Mouse (Mus musculus) left cerebral cortex, adult 11 months (tissue): ENCODE measurements around the gene Vezt.

Source experiments
- DNase-seq: peaks from one replicate; pipeline ENCODE4 v3.0.0; 2022; ENCODE audit warnings: low spot score

Gene Vezt

DNA sequence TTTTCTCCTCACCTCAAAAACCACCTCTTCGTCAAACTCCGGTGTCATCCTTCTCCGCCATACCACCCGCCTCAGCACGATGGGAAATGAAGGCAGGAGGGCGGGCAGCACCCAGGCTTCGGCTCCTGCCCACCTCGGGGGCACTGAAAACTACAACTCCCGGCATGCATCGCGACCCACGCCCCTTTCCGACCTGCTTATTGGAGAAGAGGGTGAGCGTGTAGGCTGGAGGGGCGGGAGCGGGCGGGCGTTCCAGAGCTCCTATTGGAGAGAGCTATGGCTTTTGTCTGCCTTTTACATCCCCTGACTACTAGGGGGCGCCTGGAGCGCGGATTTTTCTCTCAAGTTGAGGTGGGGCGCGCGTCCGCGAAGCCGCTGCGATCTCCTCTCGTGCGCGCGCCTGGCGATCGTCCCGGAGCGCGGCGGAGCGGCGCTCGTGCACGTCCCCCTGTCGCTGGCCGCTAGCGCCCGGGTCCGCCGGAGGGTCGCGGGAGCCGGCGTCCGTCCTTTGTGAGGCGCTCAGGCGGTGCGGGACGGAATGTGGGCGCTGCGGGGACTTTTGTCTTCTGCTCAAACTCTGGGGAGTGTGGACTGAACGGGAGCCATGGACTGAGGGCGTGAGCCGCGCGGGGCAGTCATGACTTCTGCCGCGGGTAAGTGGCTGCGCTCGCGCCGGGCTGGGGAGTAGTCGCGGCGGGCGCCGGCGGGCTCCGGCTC is at the start of gene Vezt, which contains the start of gene Fgd6:
Gene Vezt, minus strand, starts transcription at position 160 of the 717 bp plus-strand sequence.
Gene Fgd6, plus strand, starts transcription at position 344 of the 717 bp plus-strand sequence.
- peak; percentile 98 for DNase-seq

DNA sequence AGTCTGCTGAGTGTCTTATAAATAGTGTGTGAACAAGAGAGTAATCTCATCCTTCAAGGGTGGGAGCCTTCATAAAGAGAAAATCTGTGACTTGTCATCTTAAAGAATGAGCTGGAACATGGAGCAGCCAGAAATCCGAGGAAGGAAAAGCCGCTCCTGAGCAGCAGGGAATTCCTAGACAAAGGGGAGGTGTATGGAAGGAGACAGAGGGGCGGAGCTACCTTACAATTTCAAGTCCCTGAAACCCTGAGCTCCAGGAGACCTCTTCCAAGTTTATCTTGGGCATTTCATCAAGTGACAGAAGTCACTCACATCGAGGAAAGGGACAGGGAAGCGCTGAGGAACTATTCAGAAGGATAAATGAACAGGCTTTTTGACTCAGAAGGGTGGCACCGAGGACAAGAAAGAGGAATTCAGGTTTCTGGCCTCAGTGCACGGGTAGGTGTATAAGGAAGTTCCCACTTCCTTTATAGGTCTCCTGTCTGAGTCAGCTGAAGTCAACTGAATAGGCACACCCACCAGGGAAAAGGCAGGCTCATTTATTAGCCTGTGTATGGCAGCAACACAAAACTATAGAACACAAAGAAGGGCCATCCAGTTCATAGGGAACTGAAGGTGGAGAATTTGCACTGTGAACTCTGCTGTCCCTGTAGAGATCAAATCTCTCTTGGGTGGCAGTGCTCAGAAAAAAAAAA is 46.6 kb upstream of the Vezt start:
- DNase-seq, result no peak

DNA sequence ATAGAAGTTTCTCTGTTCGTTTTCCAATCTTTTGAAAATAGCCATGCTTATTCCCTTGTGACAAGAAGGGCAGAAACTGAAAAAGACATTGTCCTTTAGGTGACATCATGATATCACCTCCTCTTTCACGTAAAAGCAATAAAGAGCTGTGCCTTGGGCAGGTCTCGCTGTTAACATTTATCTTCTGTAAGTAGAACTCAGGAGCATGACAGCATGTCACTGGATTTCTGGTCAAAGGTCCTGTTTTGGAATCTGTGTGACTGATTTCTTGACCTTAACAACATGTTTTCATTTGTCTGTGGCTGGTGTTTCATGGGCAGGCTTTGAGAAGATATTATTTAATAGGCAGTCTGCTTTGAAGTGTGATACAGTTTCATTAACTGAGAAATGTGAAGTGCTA is 45.1 kb upstream of the Vezt start:
- no peak for DNase-seq

DNA sequence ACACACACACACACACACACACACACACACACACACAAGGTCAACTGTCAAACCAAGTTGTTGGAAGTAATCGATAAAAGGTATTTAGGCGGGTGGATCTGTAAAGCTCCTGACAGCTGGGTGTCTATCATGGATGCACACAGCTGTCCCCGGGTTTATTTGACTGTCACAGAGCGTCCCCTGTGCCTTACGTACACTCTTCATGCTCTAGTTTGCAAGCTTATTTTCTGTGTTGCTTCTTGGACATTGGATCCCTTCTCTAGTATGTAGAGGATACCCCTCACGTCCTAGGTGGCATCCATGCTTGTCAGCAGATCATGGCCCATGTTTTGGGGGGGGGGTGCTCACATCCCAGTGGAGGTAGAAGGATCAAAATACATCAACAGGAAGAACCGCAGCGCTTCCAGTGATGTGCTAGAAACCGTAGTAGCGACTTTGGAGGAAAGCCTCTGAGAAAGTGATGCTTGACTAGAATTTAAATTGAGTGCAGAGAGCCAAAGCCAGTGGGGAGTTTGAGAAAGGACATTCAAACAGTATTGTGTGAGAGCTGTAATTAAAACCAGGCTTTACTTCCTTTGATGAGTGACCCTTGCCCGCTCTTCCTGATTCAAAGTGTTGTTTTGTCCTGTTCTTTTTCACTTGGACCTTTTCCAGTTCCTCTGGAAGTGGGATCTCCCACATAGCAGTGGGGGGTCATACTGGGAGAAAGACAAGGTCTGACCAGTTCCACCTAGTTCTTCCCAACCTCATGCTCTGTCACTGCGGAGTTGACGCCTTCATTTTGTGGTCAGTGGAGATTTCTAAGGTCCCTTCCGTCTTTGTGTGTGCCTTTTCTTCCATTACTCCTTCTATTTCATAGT is 41.6 kb upstream of the Vezt start:
- DNase-seq, result no peak

DNA sequence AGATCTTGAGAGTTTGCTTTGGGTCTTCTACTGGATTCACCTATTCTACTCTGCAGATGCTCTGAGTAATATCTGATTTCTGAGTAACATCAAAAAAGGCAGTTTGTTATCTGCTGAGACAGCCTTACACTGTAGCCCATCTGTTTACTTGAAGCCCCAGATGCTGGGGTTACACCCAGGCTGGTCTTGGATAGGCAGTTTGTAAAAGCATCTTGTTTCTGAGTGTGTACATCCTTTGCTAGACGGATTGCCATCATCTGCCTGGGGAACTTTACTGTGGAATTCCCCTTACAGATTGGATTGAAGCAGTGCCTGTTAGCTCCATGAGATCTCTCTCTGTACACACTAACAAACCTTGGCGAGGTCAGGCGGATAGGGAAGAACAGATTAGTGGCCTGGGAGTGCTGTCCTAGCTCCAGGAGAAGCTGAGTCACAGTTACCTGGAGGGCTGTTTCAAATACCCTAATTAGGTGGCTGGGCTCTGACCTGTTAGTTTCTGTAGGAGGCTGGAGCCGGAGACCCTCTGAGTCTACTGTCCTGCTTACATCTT is 37.4 kb upstream of the Vezt start:
- DNase-seq, result no peak

DNA sequence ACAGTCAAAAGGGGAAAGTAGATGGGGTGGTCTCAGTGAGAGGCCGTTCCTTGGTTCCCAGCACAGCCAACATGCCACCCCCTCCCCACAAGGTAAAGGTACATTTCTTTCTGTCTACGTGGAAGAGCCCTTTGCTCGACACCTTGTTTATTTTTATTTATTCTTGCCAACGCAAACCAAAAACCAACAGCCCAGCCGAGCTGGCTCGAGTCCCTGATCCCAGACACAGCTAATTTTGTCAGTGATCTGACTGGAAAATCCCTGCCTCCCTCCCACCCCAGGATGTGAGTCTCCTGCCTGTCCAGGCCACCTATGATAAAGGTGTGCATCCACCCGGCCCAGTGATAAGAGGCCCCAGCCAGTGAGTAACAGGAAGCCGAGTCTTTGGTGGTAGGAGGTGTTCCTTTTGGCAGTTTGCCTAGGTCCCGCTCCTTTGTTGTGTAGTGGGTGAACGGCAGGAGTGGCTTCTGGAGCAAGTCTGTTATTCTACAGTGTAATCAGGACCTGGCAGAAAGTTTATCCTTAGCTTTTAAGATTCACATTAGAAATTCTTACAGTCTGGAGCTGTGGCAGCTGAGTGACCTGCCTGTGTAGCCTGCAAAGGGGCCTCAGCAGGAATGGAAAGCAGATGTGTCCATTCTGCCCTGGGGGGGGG is 36.8 kb upstream of the Vezt start:
- DNase-seq, result no peak

DNA sequence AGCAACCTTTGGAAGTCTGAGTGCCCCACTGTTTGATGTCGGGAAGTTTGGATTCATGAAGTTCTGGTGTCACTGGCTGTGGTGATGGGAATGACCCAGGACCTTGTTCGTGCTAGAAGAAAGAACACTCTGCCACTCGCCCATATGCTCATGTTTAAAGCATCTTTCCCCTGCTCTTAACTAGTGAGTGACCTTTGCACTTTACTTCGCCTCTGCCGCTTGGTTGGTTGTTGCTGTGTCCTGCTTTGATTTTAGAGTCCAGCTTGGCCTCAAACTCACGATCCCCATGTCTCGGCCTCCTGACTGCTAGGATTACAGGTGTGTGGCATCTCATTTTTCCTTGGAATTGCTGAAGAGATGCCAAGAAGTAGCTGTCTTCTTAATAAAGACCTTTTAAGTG is 36.0 kb upstream of the Vezt start:
- DNase-seq, result no peak

DNA sequence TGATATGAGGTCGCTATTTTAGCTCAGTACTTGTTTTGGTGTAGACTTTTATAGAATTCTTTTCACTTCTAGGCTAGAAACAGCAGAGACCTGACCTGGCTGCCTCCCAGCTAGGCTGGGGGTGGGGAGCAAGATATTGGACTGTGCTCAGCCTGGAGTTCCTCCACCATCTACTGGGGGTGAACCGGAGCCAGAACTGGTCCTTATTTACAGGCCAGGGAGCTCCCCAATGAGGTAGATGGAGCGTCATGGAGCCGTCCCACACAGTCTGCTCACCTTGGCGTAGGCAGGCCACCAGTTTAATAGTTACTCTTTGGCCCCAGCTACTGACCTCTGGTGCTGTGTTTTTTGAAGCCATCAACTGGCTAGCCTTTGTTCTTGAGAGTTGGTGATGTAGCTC is 33.1 kb upstream of the Vezt start:
- no peak for DNase-seq

DNA sequence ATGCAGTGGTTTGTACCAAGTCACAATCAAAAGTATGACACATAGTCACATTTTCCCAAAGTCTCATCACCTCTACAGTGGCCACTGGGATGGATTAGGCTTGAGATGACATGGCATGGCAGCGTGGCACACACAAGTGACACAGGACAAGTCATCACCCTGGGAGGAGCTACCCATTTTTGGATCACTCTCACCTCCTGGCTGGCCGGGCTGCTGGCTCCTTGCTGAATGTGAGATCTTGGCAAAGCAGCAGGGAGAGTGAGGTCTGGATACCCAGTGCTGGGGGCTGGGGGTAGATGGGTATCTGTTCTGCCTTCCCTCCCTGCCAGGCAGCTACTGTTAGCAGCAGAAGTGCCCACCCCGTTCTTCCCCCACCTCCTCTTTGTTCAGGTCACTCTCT is 31.3 kb upstream of the Vezt start:
- no peak for DNase-seq

DNA sequence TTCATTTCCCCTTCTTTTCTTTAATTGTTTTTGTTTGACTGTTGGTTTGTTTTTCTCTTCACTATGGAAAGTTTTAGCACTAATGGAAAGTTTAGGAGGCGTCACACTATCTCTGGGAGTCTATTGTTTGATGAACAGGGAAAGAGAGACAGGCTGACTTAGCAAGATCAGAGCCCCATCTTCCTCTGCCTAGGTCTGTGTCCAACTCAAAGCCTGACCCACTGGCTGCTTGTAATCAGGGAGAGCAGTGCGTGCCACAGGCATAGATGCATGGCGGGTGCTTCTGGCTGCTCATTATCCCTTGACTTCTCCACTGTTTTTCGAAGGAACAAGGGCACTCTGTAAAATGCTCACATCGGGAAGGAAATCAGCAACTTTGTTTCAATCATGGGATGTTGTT is 26.7 kb upstream of the Vezt start:
- no peak for DNase-seq

DNA sequence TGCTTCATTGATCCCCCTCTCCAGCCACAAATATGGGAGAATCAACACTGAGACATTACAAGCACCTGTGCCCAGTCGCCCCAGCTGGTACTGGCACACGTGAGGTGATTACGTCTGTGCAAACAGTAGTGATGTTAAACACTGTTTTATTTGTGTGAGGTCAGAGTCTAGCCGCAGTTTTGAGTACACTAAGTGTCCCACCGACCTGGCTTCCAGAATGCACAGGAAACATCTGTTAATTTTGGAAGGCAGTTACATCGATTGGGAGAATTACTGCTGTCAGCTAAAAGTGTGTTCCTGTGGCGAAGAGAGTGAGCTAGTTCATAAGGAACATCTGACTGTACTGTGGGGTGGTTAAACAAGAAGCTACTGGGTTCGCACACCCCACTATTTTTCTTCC is 24.6 kb upstream of the Vezt start:
- no peak for DNase-seq

DNA sequence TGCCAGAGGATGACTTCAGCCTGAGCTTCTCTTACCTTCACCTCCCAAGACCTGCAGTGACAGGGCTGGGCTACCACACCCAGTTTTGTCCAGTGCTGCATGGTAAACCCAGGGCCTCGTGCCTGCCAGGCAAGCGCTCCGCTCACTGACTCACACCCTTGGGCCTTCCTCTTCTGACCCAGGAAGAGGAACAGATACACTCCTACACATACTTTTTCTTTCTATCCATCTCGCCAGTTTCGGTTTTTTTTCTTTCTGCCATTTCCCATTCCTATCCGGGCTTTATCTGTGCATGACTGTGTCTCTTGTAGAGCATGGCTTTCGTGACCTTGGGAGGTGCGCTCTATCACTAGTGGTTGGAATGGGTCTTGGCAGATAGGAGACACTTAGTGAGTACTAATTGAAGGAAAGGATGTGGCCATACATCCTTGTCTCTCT is 24.0 kb upstream of the Vezt start:
- DNase-seq, result no peak

DNA sequence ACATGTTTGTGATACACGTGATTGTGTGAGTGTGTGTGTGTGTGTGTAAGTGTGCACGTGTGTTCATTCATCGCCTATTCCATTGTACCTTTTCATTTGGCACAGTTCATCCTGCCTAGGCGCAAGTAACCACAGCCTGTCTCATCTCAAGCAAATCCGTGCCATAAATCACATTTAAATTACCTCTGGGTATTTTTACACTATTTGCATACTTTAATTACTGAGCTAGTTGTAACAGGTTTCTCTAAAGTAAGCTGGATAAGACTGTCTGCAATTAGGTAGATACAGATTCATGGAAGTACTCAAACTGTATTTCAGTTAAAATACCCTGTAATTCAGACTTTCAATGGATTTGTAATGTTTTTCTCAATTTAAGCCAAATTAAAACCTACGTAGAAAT is 20.9 kb upstream of the Vezt start:
- no peak for DNase-seq

DNA sequence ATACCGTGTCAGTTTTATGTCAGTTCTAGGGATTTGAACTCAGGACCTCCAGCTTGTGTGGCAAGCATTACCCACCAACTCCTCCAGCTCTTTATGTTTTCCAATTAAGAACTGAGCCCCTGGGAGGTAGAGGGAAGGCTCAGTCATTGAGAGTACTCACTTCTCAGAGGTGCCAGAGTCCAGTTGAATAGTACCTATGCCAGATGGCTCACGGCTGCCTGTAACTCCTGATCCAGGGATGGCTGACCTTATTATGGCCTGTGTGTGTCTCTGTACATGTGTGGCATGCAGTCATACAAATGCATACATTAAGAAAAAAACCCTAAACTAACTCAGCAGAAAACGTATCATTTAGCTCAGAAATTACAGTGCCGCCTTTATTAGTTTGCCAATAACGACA is 15.1 kb upstream of the Vezt start:
- DNase-seq, result no peak

DNA sequence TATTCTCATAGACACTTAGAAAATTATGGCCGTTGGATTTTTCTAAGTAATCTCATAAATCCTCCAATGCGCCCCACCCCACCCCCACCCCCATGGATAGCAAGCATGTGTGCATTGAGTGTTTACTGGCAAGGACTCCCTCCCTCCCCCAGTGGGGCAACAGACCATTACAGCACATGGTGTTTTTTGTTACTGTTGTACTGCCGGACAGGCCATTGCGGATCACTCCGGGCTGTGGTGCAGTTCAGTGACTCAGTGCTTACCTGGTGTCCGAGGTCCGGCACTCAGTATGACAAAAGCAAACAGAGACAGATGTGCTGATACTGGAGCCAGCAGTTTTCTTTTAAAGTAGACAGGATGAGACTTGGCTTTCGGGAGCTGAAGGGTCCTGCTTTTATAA is 13.5 kb upstream of the Vezt start:
- DNase-seq, result no peak

DNA sequence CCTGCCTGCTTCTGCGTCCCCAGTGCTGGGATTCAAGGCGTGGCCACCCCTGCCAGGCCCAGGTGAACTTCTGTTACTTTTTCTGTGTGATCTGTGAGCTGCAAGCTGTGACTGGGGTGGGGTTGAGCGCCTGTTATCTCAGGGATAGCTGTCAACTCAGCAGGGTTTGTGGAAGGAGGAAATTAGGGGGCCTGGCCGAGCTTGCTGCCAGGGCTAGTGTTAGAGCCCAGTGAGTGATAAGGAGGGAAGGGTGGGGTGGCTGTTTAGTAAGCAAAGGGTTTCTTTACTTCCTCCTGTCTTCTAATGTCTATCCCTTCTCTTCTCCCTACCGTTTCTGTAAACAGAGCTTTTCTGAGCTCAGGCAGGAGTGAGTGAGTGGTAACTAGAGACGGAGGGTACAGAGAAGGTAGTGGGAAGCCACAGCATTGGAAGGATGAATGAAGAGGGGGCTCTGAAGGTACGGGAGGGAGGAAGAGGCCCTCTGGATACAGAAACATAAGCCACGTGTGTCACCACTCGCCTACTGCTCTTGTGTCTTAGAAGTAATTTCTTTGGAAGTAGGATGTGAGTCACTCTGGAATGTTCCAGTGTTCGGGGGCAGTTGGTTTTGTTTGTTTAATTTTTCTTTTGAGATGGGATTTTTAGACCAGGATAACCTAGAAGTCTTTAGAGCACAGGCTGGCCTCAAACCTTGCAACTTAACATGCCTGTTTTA is 12.4 kb upstream of the Vezt start:
- DNase-seq, result no peak

DNA sequence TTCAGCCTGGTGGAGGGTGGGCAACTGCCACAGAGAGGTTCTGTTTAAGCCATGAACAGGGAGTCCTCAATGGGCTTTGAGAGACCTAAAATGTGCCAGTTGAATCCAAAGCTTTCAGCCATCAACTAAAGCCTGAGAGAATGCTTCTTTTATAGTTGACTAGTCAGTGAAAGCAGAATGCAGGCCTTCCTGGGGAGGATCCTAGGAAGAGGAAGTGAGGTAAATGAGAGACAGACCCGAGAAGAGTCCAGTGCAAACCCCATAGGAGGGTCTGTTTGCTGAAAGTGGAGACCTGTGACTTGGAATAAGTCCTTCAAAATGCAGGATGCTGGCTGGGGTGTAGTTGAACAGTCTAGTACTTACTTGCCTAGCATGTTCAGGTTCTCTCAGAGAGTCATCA is 11.4 kb upstream of the Vezt start:
- DNase-seq, result no peak

DNA sequence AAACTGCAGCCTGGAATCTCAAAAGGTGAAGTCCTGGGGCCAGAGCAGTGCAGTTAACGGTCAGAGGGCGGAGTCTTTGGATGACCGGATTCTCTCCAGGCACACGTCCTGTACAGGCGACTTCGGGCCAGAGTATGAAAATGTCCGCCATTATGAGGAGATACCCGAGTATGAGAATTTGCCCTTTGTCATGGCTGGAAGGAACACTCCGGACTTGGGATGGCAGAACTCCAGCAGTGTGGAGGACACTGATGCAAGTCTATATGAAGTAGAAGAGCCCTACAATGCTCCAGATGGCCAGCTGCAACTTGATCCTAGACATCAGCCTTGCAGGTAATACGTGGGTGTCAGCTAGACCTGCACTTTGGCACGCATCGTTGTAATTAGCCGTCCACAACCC is 9.7 kb upstream of the Vezt start:
- DNase-seq, result no peak

DNA sequence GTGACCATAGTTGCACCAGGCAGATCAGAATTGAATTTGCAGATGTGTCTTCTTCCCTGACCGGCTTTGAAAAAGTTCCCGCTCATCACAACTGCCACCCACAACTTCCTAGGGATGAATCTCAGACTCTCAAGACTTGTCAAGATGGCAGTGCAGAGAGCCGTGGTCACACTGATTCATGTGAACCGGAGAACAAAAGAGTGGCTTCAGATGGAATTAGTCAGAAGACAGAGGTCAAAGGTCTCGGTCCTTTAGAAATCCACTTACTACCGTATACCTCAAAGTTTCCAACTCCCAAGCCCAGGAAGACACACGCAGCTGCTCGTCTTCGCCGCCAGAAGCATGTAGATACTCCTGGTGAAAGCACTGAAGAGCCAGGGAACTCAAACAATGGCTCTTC is 8.3 kb upstream of the Vezt start:
- no peak for DNase-seq

DNA sequence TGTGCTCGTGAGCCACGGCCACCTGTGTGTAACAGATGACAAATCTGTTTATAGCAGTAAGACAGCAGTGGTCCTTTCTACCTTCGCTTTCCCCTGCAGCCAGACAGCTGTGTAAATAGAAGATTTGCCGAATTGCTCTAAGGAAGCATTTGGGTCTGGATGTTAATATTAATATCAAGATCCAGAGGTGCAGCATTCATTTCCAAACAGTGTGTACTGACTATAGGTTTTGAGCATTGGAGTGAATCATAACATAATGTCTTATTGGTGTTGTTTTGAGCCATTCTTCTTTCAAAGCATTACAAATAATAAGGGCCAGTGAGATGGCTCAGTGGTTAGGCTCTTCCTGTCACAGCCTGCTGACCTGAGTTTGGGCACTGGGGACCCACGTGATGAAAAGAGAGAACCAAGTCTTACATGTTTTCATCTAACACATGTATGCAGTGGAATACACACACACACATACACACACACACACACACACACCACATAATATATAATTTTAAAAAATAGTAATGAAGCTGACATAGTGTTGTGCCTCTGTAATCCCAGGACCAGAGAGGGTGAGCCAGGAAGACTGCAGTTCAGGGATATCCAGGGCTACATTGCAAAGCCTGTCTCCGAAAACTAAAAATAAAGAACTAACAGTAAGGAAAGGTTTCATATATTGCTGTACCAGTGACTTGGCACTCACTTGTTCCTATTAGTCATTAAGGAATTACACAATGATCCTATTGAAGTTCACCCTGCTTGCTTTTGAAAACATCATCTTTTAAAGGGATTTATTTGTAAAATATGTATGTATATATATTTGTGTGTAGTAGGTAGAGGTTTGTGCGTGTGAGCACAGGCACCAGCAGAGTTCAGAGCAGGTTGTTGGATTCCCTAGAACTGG is 3.0 kb upstream of the Vezt start:
- DNase-seq, result no peak
